Mouse (Mus musculus): ENCODE measurements around the gene Actr1b. TPM values are rescaled to one million over a fixed set of nuclear protein-coding genes. Genes with fewer than 3 reads are reported as not detected.
A peak's percentile ranks its signal among the peaks of the same experiment; 100 is the strongest.
"Not testable (repeated sequence)": the region's sequence is repeated elsewhere in the genome, so short reads cannot be mapped to it uniquely, and the experiment has no call there.

The Actr1b gene
- total RNA-seq, 2 experiments from 2014 or later: 45.8 to 51.1 TPM

- ATAC-seq (replicated peaks; ENCODE audit: low FRiP score, low TSS enrichment, poor library complexity, severe bottlenecking): no peak
Observed at GRCm38 (mm10) chr1:36708626-36709025, 5.6 kb downstream of the Actr1b start.

GRCm38 (mm10) chr1:36707797-36708196 lies 6.4 kb downstream of the Actr1b start:
- no peak for ATAC-seq (replicated peaks; ENCODE audit: low FRiP score, low TSS enrichment, poor library complexity, severe bottlenecking)

GRCm38 (mm10) chr1:36707166-36707565 lies 7.1 kb downstream of the Actr1b start:
- no peak for ATAC-seq (replicated peaks; ENCODE audit: low FRiP score, low TSS enrichment, poor library complexity, severe bottlenecking)

- ATAC-seq (replicated peaks; ENCODE audit: low FRiP score, low TSS enrichment, poor library complexity, severe bottlenecking): no peak
Observed at GRCm38 (mm10) chr1:36697030-36697429, 17.2 kb downstream of the Actr1b start.

GRCm38 (mm10) chr1:36696411-36696810 lies 17.8 kb downstream of the Actr1b start:
- ATAC-seq (replicated peaks; ENCODE audit: low FRiP score, low TSS enrichment, poor library complexity, severe bottlenecking): no peak

- ATAC-seq (replicated peaks; ENCODE audit: low FRiP score, low TSS enrichment, poor library complexity, severe bottlenecking): no peak
Observed at GRCm38 (mm10) chr1:36694871-36695270, 19.4 kb downstream of the Actr1b start.

- peak; percentile 92 for ATAC-seq (replicated peaks; ENCODE audit: low FRiP score, low TSS enrichment, poor library complexity, severe bottlenecking)
Observed at GRCm38 (mm10) chr1:36691271-36692155, 22.7 kb downstream of the Actr1b start, which contains the start of gene Cox5b. Gene Cox5b, plus strand, starts transcription at chr1:36691449.

GRCm38 (mm10) chr1:36690671-36691235 lies 23.5 kb downstream of the Actr1b start:
- no peak; the same call in 1 of the 2 replicates for ATAC-seq (replicated peaks; ENCODE audit: low FRiP score, low TSS enrichment, poor library complexity, severe bottlenecking)

- ATAC-seq (replicated peaks; ENCODE audit: low FRiP score, low TSS enrichment, poor library complexity, severe bottlenecking): peak; percentile 96
Observed at GRCm38 (mm10) chr1:36683810-36684467, 30.3 kb downstream of the Actr1b start.

GRCm38 (mm10) chr1:36682620-36683355 lies 31.4 kb downstream of the Actr1b start, which contains the start of gene Fam178b:
Gene Fam178b, minus strand, starts transcription at chr1:36683183.
- no peak for ATAC-seq (replicated peaks; ENCODE audit: low FRiP score, low TSS enrichment, poor library complexity, severe bottlenecking)

- no peak for ATAC-seq (replicated peaks; ENCODE audit: low FRiP score, low TSS enrichment, poor library complexity, severe bottlenecking)
Observed at GRCm38 (mm10) chr1:36680893-36681292, 33.3 kb downstream of the Actr1b start.

GRCm38 (mm10) chr1:36674936-36675335 lies 39.3 kb downstream of the Actr1b start:
- ATAC-seq (replicated peaks; ENCODE audit: low FRiP score, low TSS enrichment, poor library complexity, severe bottlenecking): no peak

- no peak for ATAC-seq (replicated peaks; ENCODE audit: low FRiP score, low TSS enrichment, poor library complexity, severe bottlenecking)
Observed at GRCm38 (mm10) chr1:36672648-36673350, 41.4 kb downstream of the Actr1b start.

- ATAC-seq (replicated peaks; ENCODE audit: low FRiP score, low TSS enrichment, poor library complexity, severe bottlenecking): peak; percentile 44; the same call in 1 of the 2 replicates
Observed at GRCm38 (mm10) chr1:36671260-36671659, 43.0 kb downstream of the Actr1b start.

GRCm38 (mm10) chr1:36670256-36670655 lies 44.0 kb downstream of the Actr1b start:
- ATAC-seq (replicated peaks; ENCODE audit: low FRiP score, low TSS enrichment, poor library complexity, severe bottlenecking): peak; percentile 92

GRCm38 (mm10) chr1:36668007-36668406 lies 46.2 kb downstream of the Actr1b start:
- ATAC-seq (replicated peaks; ENCODE audit: low FRiP score, low TSS enrichment, poor library complexity, severe bottlenecking): not testable (repeated sequence)

GRCm38 (mm10) chr1:36665934-36666333 lies 48.3 kb downstream of the Actr1b start:
- no peak for ATAC-seq (replicated peaks; ENCODE audit: low FRiP score, low TSS enrichment, poor library complexity, severe bottlenecking)

- ATAC-seq (replicated peaks; ENCODE audit: low FRiP score, low TSS enrichment, poor library complexity, severe bottlenecking): no peak
Observed at GRCm38 (mm10) chr1:36665165-36665723, 49.0 kb downstream of the Actr1b start.

- ATAC-seq (replicated peaks; ENCODE audit: low FRiP score, low TSS enrichment, poor library complexity, severe bottlenecking): peak; percentile 71
Observed at GRCm38 (mm10) chr1:36664457-36664856, 49.8 kb downstream of the Actr1b start.

Data from megakaryocyte-erythroid progenitor cell, adult 5-6 weeks (primary cell).